Mouse (Mus musculus): ENCODE measurements around the gene Gm21118. TPM values are rescaled to one million over a fixed set of nuclear protein-coding genes. Genes with fewer than 3 reads are reported as not detected.
"Not testable (repeated sequence)": the region's sequence is repeated elsewhere in the genome, so short reads cannot be mapped to it uniquely, and the experiment has no call there.

Gene Gm21118
- polyA plus RNA-seq (2012; rRNA removed) = not detected in 2 replicates

DNA sequence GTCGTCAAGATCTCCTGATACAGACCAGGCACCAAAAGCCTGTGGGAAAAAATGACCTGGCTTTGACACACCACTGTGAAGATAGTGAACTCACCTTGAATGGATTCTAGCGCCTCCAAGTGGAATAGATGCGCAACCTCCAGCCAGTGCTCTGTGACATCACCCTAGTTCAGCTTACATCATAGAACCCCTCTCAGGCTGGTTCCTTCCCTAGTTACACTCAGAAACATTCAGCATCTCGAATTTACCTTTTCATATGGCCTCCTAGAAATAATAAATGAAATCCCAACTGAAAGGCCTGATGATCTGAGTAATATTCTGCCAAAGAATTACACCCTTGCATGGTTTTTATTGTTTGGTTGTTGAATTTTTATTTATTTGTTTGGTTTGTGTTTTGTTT lies at the start of gene Gm21118:
TSS of gene Gm21118 (minus strand) at position 101 of the 400 bp plus-strand sequence.
- not testable (repeated sequence) for DNase-seq; H3K27me3 ChIP-seq (ENCODE audit: control insufficient read depth, insufficient read depth, low read length); H3K4me1 ChIP-seq (ENCODE audit: control insufficient read depth, insufficient read depth, low read length); H3K27ac ChIP-seq (ENCODE audit: insufficient read depth, low read length); H3K4me3 ChIP-seq (replicated peaks; ENCODE audit: insufficient read depth, low read depth, low read length)
- no CpG with 5 or more reads among the region's 4 CpGs for WGBS

GRCm38 (mm10) chrY:70303187-70303586 lies 29.7 kb upstream of the Gm21118 start, which contains the start of the genes Gm29423 and Gm29644:
Gene Gm29423, minus strand, starts transcription at chrY:70303287.
Gene Gm29644, minus strand, starts transcription at chrY:70303343.
- no CpG with 5 or more reads among the region's 2 CpGs for WGBS
- H3K27ac ChIP-seq (ENCODE audit: insufficient read depth, low read length); H3K4me1 ChIP-seq (ENCODE audit: control insufficient read depth, insufficient read depth, low read length); H3K27me3 ChIP-seq (ENCODE audit: control insufficient read depth, insufficient read depth, low read length); H3K4me3 ChIP-seq (replicated peaks; ENCODE audit: insufficient read depth, low read depth, low read length); DNase-seq: not testable (repeated sequence)

Other genes with a start within 250 kb of the Gm21118 start
- not detected in 2 replicates for gene Gm29423, start 29.6 kb upstream of the Gm21118 start, polyA plus RNA-seq (2012; rRNA removed)
- gene Gm29644, start 29.7 kb upstream of the Gm21118 start, polyA plus RNA-seq (2012; rRNA removed) = not detected in 2 replicates
- gene Gm20888, start 168.2 kb upstream of the Gm21118 start, polyA plus RNA-seq (2012; rRNA removed) = not detected in 2 replicates